Mouse (Mus musculus): ENCODE results near the gene Atp6v1g2.

The Atp6v1g2 gene

DNA sequence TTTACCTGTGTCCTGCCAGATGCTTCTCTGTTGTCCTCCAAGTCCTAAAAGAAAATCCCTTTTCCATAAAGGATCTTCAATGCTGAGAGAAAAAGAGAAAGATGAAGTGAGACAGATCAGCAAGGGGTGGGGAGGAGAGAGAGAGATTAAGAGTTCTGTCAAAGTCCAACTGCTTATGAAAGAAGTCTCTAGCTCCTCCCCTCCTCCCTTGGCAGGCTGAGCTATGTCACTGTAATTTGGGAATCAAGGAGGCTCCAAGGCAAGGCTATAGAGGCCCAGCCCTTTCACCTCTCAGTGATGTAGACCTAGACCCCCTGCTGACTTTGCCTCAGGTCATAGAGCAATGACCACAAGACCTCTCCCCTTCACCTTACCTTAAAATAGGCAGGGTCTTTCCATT, 52.0 kb downstream of the Atp6v1g2 start:
- no peak for DNase-seq (ENCODE audit: low read depth, low spot score)

All from WW6 (cell line).